Mouse (Mus musculus) brain, embryonic 14.5 days (tissue): ENCODE measurements around the gene Frem2.

Experiments used
- CTCF ChIP-seq: fragments of 200-500 bp; IDR thresholded peaks from 2 replicates; pipeline ENCODE4 v1.5.1; 2012; ENCODE audit warnings: inconsistent platforms, mild to moderate bottlenecking, moderate library complexity, borderline replicate concordance; ENCODE audit not compliant: insufficient read depth, insufficient read length; ENCODE audit errors: extremely low read depth
- POLR2A ChIP-seq: fragments of 200-500 bp; IDR thresholded peaks from 2 replicates; pipeline ENCODE4 v1.6.1; 2012; ENCODE audit warnings: mild to moderate bottlenecking, inconsistent platforms, borderline replicate concordance; ENCODE audit not compliant: poor library complexity, insufficient read depth, insufficient read length, severe bottlenecking; ENCODE audit errors: extremely low read depth

- TF ChIP-seq CTCF, result no peak
- TF ChIP-seq POLR2A, result no peak
Observed at GRCm38 (mm10) chr3:53498351-53498905, 158.7 kb downstream of the Frem2 start.
